Mouse (Mus musculus): ENCODE data around the gene Dcxr. TPM values are rescaled to one million over a fixed set of nuclear protein-coding genes. Genes with fewer than 3 reads are reported as not detected.

The Dcxr gene
- polyA plus RNA-seq, 1 experiment from 2014 or later: 27.2 TPM

DNA sequence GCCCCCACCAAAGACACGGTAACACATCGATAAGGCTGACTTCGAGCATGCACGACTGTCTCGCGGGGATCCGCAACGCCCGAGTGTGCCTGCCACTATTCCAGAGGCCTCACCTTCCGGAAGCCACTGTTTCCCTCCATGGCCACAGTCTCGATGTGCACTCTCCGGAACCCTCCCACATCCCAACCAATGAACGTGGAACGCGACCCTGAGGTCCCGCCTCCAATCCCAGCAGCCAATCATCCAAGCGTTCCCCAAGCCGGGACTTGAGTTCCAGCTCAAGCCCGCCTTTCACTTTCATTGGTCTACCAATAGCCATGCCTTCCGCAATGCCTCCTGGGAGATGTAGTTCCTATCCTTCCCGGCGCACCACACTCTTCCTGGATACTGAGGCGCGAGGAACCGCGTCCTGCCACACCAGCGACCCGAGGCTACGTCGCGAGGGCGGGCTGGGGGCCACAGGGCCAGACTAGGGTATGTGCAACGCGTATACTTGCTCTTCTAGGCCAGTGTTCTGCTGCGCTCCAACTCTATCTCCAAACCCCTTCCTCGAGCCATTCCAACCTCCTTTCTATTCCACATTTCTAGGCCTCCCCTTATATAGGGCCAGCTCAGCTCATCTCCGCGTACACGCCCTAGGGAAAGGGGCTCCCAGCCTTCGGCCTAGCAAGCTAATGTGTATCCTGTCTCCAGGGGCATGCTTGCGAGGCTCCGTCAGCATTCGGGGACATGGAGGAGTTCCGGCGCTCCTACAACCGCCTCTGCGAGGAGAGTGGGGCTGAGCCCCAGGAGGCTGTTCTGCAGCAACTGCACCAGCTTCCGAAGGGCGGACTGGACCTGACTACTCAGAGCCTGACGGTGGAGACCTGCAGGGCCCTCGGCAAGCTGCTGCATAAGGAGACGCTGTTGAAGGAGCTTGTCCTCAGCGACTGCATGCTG is 13.2 kb downstream of the Dcxr start, which contains the start of the genes Cenpx and Lrrc45:
TSS of gene Cenpx (minus strand) at position 159 of the 939 bp plus-strand sequence.
TSS of gene Lrrc45 (plus strand) at position 346 of the 939 bp plus-strand sequence.
- peak within 1 kb of the TSS; percentile 100 for H3K4me2 ChIP-seq
- peaks cover 7% of the 10 kb centered on the region for H3K4me1 ChIP-seq (ENCODE audit: insufficient read depth)
- H3K27me3 ChIP-seq (ENCODE audit: insufficient read depth, low read length): no peaks in the 10 kb centered on the region
- DNase-seq (peak; percentile 99), ATAC-seq (ENCODE audit: insufficient read depth) (peak; percentile 97)
- peak within 1 kb of the TSS; percentile 80 for H3K27ac ChIP-seq (ENCODE audit: low read depth)
- H3K9ac ChIP-seq: peak within 1 kb of the TSS; percentile 66
- 0 out of 2 replicates have a peak, but pooled peaks have one; percentile 5 for TF ChIP-seq CTCF (IDR thresholded peaks at IDR 0.05; ENCODE audit: low read depth)
- H3K9me3 ChIP-seq (ENCODE audit: low read depth, low read length): no peaks in the 10 kb centered on the region
- H3K4me3 ChIP-seq (ENCODE audit: low read depth, low read length): peak within 1 kb of the TSS; percentile 65
- 2% methylated on average over 53 of the region's 53 CpGs for WGBS
- H3K36me3 ChIP-seq (ENCODE audit: insufficient read depth): peaks cover 53% of the 10 kb centered on the region

DNA sequence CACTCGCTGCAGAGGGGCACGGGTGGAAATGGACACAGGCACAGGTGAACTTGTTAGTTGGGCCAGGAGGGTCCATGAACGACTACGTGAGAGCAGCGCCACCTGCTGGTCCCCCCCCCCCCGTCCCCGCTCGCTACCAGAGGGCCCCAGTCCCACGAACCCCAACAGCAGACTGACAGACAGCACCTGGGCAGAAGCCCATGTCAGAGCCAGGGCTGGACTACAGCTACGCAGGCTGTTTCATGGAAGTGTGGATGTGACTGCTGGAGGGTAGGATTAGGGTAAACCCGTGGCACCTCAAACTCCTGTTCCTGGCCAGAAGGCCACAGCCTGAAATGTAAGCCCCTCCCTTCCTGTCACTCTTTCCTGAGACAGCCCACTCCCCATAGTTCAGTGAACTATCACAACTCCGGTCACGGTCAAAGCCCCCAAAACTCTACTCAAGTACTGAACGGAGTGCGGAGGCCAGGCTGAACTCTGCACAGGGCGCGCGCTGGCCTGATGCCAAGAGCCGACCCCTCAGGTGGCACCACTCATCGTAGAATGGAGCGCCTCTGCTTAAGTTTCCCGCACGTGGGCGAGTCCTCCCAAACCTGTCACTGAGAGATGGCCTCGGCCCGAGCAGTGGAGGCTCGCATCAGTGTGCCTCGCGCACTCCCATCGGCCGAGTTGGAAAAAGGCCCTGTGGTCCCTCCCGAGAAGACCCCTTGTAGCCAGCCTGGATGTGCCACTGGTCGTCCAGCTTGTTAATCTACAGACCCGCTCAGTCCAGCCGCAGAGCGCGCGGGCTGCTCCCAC is 14.1 kb downstream of the Dcxr start:
- Histone ChIP-seq H3K4me3 (ENCODE audit: low read depth, low read length) (peak overlapping the region; percentile 65), H3K36me3 (ENCODE audit: insufficient read depth) (peaks cover 48% of the 10 kb centered on the region), H3K4me2 (peak overlapping the region; percentile 100), H3K27ac (ENCODE audit: low read depth) (peak overlapping the region; percentile 80), H3K27me3 (ENCODE audit: insufficient read depth, low read length) (no peaks in the 10 kb centered on the region), H3K4me1 (ENCODE audit: insufficient read depth) (peaks cover 7% of the 10 kb centered on the region), H3K9me3 (ENCODE audit: low read depth, low read length) (no peaks in the 10 kb centered on the region), H3K9ac (peak overlapping the region; percentile 66)
- ATAC-seq (ENCODE audit: insufficient read depth) (peak; percentile 39), DNase-seq (peak; percentile 70)
- peak; percentile 86 for TF ChIP-seq CTCF (IDR thresholded peaks at IDR 0.05; ENCODE audit: low read depth)
- under 1% methylated on average over 38 of the region's 38 CpGs for WGBS

DNA sequence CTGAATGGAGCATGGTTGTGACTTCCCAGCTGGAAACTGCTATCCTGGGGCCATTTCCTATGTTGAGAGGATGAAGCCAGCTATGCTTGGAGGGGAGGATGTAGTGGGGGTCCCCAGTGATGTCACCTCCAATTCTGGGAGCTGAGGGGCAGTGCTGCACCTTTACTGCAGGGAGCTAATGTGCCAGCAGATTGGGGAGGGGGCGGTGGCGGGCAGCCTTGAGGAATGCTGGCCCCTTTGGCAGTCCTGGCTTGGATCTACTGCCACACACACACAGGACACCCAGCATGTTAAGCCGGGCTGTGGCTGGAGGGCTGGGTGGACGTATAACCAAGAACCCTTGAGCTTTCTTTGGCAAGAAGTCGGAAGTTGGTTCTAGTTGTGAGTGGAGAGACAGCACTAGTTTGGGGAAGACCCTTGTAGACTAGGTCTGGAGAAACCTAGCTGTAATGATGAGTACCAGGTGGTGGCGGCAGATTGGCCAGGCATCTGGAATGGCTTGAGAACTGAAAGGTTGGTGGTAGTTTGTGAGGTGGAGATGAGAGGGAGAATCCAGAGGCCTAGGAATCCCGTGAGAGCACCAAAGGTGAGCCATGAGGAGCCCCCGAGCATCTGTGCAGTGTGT is 15.0 kb downstream of the Dcxr start:
- Histone ChIP-seq H3K27ac (ENCODE audit: low read depth) (no peak overlapping the region), H3K4me3 (ENCODE audit: low read depth, low read length) (no peak overlapping the region), H3K4me1 (ENCODE audit: insufficient read depth) (peaks cover 7% of the 10 kb centered on the region), H3K9me3 (ENCODE audit: low read depth, low read length) (no peaks in the 10 kb centered on the region), H3K9ac (no peak overlapping the region), H3K27me3 (ENCODE audit: insufficient read depth, low read length) (no peaks in the 10 kb centered on the region), H3K36me3 (ENCODE audit: insufficient read depth) (peaks cover 39% of the 10 kb centered on the region), H3K4me2 (peak overlapping the region; percentile 100)
- TF ChIP-seq CTCF (IDR thresholded peaks at IDR 0.05; ENCODE audit: low read depth): no peak
- ATAC-seq (ENCODE audit: insufficient read depth) (no peak), DNase-seq (no peak)
- WGBS: 57% methylated on average over 8 of the region's 8 CpGs

DNA sequence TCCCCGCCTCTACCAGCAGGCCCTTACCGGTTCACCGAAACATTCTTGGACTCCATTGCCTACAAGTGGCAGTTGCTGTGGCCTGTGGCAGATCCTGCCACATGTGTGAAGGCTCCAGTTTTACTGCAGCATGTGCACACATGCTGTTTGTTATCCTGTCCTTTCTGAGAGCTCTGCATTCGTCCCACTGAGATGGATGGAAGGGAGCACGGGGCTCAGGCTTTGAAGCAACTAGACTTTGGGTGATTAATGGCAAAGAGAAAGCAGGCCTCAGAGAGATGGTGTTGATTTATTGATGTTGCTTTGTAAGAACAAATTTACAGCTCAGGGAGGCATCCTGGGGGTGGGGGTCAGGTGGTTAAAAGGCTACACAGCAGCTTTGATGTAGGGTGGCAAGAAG is 16.4 kb downstream of the Dcxr start:
- ATAC-seq (ENCODE audit: insufficient read depth) (no peak), DNase-seq (no peak)
- no peaks in the 10 kb centered on the region for H3K27me3 ChIP-seq (ENCODE audit: insufficient read depth, low read length)
- no peaks in the 10 kb centered on the region for H3K9me3 ChIP-seq (ENCODE audit: low read depth, low read length)
- TF ChIP-seq CTCF (IDR thresholded peaks at IDR 0.05; ENCODE audit: low read depth): no peak
- H3K4me1 ChIP-seq (ENCODE audit: insufficient read depth): peaks cover 16% of the 10 kb centered on the region
- WGBS: 68% methylated on average over 5 of the region's 5 CpGs
- no peak overlapping the region for H3K4me3 ChIP-seq (ENCODE audit: low read depth, low read length)
- peaks cover 36% of the 10 kb centered on the region for H3K36me3 ChIP-seq (ENCODE audit: insufficient read depth)
- H3K4me2 ChIP-seq: no peak overlapping the region
- H3K9ac ChIP-seq: no peak overlapping the region
- no peak overlapping the region for H3K27ac ChIP-seq (ENCODE audit: low read depth)

DNA sequence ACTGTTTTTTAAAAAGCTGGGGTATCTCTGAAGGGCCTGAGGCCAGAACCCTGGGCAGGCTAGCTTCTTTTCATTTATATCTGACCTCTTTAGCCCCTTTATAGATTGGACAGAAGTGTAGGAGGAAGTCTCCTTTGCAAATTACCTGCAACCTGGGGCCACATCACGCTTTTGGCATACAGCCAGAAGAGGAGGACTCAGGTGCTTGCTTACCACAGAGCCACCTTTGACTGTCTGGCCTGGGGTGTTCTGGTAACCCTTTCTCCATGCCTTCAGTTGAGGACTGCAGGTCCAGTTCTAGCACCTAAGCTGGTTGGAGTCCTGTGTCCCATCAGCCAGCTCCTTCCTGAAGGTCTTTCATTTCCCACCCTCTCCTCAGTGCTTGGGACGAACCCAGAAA is 17.5 kb downstream of the Dcxr start:
- no peak overlapping the region for H3K27ac ChIP-seq (ENCODE audit: low read depth)
- 61% methylated on average over 2 of the region's 2 CpGs for WGBS
- H3K27me3 ChIP-seq (ENCODE audit: insufficient read depth, low read length): no peaks in the 10 kb centered on the region
- DNase-seq (no peak), ATAC-seq (ENCODE audit: insufficient read depth) (no peak)
- TF ChIP-seq CTCF (IDR thresholded peaks at IDR 0.05; ENCODE audit: low read depth): no peak
- no peaks in the 10 kb centered on the region for H3K9me3 ChIP-seq (ENCODE audit: low read depth, low read length)
- H3K9ac ChIP-seq: no peak overlapping the region
- H3K4me2 ChIP-seq: no peak overlapping the region
- H3K4me1 ChIP-seq (ENCODE audit: insufficient read depth): peaks cover 19% of the 10 kb centered on the region
- peaks cover 34% of the 10 kb centered on the region for H3K36me3 ChIP-seq (ENCODE audit: insufficient read depth)
- H3K4me3 ChIP-seq (ENCODE audit: low read depth, low read length): no peak overlapping the region

DNA sequence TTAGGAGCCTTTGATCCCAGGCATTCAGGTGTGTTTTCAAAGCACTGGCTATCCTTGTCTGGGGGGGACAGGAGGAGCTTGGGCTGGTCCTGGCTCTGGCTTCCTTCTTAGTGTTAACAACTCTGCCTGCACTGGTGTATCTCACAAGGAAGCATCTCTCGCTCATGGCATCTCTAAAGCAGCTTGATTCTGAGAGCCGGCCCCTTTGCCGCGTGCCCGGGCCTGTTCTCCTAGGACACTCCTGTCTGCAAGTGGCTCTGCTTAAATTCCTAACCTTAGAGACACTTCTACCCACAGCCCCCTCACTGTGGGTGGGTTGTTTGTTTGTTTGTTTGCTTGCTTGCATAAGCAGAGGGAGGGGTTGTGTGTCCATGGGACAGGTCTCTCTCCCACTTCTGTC is 19.1 kb downstream of the Dcxr start:
- Histone ChIP-seq H3K27ac (ENCODE audit: low read depth) (no peak overlapping the region), H3K4me1 (ENCODE audit: insufficient read depth) (peaks cover 22% of the 10 kb centered on the region), H3K4me2 (no peak overlapping the region), H3K36me3 (ENCODE audit: insufficient read depth) (peaks cover 39% of the 10 kb centered on the region), H3K4me3 (ENCODE audit: low read depth, low read length) (no peak overlapping the region), H3K9ac (peak overlapping the region; percentile 34; the same call in 1 of the 2 replicates), H3K27me3 (ENCODE audit: insufficient read depth, low read length) (no peaks in the 10 kb centered on the region), H3K9me3 (ENCODE audit: low read depth, low read length) (no peaks in the 10 kb centered on the region)
- DNase-seq (no peak), ATAC-seq (ENCODE audit: insufficient read depth) (no peak)
- TF ChIP-seq CTCF (IDR thresholded peaks at IDR 0.05; ENCODE audit: low read depth): no peak
- WGBS: 30% methylated on average over 5 of the region's 5 CpGs

Measured in lung, embryonic 14.5 days (tissue).